Mouse (Mus musculus): ENCODE measurements at regions not wholly inside any gene's neighbourhood (a gene's known extent, or its start where the extent isn't known, plus 50 kb on each side); places are given as distances from the start of the nearest gene placed in this dataset.

- DNase-seq: no peak
- intact Hi-C loops (cut with DNase I): no loop called here
Measured at GRCm38 (mm10) chr2:117019552-117019951, 101.6 kb upstream of the Spred1 start.

DNA sequence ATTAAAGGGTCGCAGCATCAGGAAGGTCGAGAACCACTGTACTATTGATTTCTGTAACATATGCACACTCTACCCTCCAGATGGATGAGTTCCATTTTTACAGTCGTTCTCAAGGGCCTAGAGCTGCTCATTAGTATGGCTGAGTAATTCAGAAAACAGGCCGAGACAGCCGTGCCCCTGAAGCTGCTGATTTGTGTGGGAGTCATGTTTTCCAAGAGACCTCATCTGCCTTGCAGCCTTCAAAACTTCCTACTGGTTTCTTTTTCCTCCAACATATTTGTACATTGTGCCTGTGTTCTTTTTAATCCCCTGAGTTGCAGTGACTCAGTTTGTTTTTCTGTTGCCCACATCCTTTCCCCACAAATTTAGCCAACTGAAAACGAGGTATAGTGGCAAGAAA is 99.4 kb upstream of the Spred1 start:
- intact Hi-C loops (cut with DNase I): no loop called here
- no peak for DNase-seq

DNA sequence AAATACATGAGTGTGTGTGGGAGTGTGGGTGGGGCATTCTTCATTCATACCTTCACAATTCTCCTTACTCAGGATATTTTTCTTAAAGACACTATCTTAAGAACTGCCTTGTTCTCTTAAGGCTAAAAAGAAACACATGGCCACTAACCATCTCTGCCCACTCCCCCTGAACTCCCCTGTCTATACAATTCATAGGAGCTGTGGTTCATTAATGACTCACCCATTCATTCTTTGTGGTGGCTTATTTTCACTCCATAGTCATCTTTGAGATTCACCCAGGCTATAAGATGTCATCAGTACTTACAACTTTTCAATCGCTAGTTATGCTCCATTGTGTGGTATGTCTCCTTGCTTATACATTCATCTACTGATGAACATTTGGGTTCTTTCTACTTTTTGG is 97.7 kb upstream of the Spred1 start:
- DNase-seq: no peak
- intact Hi-C loops (cut with DNase I): no loop called here

GRCm38 (mm10) chr2:117027071-117027470 is 94.1 kb upstream of the Spred1 start:
- no peak for DNase-seq
- intact Hi-C loops (cut with DNase I): no loop called here

- no peak for DNase-seq
- intact Hi-C loops (cut with DNase I): no loop called here
Measured at GRCm38 (mm10) chr2:117028771-117029170, 92.4 kb upstream of the Spred1 start.

DNA sequence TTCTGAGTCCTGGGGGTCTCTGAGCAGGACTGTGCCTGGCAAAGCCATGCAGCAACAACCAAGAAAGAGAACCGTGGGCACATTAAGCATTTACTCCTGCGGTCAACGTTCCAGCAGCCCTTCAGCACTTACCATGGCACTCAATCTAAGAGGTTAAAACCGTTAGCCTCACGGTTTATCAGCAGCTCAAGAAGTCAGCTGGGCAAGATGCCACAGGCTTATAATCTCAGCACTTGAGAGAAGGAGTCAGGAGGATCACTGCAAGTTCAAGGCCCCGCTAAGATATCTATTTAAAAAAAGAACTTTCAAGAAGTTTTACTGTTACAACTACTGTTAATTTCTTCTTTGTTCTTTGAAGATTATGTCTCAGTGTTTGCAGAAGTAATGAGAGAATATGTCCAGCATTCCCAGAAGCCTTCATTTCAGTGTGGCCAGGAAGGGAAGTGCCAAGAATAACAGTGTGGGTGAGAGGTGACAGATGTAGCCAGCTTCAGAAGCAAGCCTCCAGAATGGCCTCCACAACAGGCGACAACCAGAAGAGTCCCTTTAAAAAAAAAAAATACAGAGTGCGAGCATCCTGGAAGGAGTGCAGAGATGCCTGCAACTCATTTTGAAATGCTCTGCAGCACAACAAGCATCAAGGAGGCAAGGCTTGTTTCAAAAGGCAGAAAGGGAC is 84.8 kb upstream of the Spred1 start:
- no peak for DNase-seq
- intact Hi-C loops (cut with DNase I): no loop called here

DNA sequence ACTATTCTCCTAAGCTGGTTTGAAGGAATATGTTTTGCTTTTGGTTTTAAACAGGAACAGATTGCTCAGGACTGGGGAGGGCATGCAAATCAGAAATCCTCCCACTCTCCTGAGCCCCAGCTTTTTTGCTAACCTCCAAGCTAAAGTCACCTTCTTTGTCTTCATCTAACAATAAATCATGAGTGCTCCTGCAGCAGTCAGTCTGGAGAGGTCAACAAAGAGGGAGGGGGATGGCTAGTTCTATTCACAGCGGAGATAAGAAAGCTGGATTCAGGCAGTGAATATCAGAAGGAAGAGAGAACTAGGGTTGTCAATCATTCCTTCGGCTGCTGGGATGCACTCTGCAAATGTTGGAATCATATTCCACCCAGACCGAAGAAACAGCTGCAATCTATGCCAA is 81.0 kb upstream of the Spred1 start:
- DNase-seq: no peak
- intact Hi-C loops (cut with DNase I): no loop called here

DNA sequence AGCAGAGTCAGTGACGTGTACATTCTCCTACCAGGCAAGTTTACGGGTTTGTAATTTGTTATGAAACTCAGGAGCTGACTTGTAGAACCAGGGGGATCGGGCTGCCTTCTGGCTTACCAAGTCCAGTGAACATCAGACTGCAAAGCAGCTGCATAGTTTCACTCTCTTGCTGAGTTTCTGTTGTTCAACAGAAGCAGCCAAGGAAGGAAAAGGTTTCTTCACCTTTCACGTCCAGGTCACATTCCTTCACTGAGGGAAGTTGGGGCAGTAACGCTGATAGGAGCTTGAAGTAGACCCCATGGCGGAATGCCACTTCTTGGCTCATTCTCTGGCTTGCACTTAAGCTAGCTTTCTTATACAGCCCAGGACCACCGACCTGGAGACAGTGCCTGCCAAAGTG is 77.3 kb upstream of the Spred1 start:
- DNase-seq: no peak
- intact Hi-C loops (cut with DNase I): no loop called here

DNA sequence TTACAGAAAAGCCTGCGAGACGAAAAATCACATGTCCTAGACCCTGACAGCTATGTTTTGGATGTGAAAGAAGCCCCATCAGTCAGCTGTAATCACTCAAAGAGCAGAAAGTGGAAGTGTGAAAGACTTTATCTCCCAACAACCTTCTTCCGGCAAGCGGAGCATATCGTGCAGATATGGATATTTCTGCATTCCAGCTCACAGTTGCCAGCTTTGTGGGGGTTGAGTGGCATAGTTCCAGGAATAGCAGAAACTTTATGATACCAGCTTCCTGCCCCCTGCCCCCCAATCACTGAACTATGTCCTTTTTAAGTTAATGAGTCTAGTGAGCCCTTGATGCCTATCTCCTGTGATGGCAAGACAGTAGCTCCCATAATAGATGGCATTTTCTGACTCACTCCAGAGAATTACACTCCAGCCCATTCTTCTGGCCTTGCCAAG is 72.9 kb upstream of the Spred1 start:
- DNase-seq: no peak
- intact Hi-C loops (cut with DNase I): no loop called here

GRCm38 (mm10) chr2:117050061-117050460 is 71.1 kb upstream of the Spred1 start:
- intact Hi-C loops (cut with DNase I): no loop called here

DNA sequence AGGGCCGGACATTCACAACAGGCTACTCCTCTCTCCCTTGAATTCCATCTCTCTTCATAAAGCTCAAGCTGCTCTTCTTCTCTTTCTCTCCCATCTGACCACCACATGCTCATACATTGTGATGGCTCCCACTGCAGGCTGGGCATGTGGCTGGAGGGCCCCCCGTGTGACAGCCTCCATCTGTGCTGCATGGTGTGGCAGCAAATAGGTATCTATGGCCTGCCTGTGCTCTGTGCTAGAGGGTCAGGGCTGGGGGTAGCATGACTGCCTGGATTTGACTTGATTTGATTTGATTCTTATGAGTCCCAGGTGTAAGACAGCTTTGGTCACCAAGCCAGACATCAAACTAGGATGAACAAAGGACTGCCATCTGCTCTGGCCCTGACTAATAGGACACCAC is 57.0 kb upstream of the Spred1 start:
- peak; percentile 36 for DNase-seq
- intact Hi-C loops (cut with DNase I): no loop called here

More at GRCm38 (mm10) chr2:117050061-117050460, 71.1 kb upstream of the Spred1 start:
- DNase-seq: no peak

- DNase-seq: no peak
- intact Hi-C loops (cut with DNase I): no loop called here
Measured at GRCm38 (mm10) chr2:117070348-117070747, 50.8 kb upstream of the Spred1 start.

DNA sequence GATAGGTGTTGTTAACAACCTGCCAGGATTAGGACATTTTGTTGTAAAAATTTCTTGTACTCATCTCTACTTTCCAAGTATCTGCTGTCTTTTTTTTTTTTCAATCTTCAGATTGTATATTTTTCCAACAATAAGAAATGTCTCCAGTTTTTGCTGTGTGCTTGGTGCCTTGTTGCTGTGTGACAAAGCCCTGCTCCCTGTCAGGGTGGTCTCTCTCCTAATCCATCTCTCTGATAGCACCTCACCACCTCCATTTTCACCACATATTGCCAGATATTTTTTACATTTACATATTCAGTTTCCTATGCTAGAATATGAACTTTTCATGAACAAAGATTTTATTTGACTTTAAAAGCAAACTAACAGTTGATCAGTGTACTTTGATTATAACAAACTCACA is 50.1 kb upstream of the Spred1 start:
- no peak for DNase-seq
- intact Hi-C loops (cut with DNase I): no loop called here
